Mouse (Mus musculus) olfactory bulb, adult 2 months (tissue): ENCODE results near the gene Asphd2.

Experiments used
- CTCF ChIP-seq: fragments of 200-500 bp; IDR thresholded peaks from 2 replicates; pipeline ENCODE4 v1.5.1; 2012; ENCODE audit warnings: low read depth, mild to moderate bottlenecking, low read length, moderate library complexity; ENCODE audit not compliant: insufficient read depth
- POLR2A ChIP-seq: fragments of 200-500 bp; IDR thresholded peaks from 2 replicates; pipeline ENCODE4 v1.6.1; 2012; ENCODE audit warnings: mild to moderate bottlenecking, low read depth, low read length, moderate library complexity; ENCODE audit not compliant: insufficient read depth

DNA sequence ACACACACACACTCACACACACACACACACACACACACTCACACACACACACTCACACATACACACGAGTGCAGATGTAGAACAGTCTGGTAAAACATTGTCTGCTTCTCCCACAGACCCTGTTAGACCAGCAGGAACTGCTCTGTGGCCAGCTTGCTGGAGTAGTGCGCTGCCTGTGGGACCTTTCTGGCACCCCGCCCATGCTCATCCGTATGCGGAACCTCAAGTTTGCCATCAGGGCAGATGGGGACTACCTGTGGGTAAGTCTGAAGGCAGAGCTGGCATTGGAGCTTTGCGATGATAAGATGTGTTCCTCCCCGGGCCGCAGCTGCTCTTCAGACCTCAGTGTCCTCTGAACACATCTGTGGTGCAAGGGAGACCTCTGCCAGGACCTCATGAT is 45.5 kb downstream of the Asphd2 start:
- TF ChIP-seq CTCF (no peak), POLR2A (no peak)
